In the genomic region with DNA sequence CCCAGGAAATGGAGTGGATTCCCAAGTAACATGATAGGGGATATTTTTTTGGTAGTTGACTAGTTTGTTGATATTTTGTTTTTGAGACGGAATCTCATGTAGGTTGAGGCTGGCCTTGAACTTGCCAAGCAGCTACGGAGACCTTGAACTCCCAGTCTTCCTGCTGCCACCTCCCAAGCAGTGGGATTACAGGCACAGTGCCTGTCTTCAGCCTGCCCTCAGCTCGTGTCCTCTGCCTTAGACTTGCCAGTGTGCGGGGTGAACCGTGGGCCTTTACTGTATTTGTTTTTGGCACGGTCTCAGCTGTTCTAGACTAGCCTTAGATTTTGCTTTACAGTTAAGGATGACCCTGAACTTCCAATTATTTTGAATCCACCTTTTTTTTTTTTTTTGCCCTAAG, we compare ENCODE assay signal across 32 mouse cellular contexts. TPM values are rescaled to one million over a fixed set of nuclear protein-coding genes. Genes with fewer than 3 reads are reported as not detected.
"Had no signal": no experiment of that assay in that cellular context is flagged by ENCODE, and none has a peak within 500 bp of the region (broad histone marks: within the 10 kb centered on the region; RNA-seq: fewer than 3 reads in every experiment).

No protein-coding gene starts in this region.

- H3K27me3 ChIP-seq: heart, embryonic 12.5 days; heart, embryonic 13.5 days; heart, embryonic 15.5 days; hindbrain, embryonic 12.5 days; hindbrain, embryonic 13.5 days; hindbrain, embryonic 15.5 days; intestine, embryonic 15.5 days; kidney, embryonic 15.5 days had no signal

- H3K4me3 ChIP-seq: heart, embryonic 12.5 days; heart, embryonic 13.5 days; heart, embryonic 15.5 days; hindbrain, embryonic 10.5 days; hindbrain, embryonic 12.5 days; hindbrain, embryonic 13.5 days; hindbrain, embryonic 15.5 days; intestine, embryonic 15.5 days; kidney, embryonic 15.5 days; layer of hippocampus, adult 2 months; left cerebral cortex, adult 2 months had no signal

- H3K9ac ChIP-seq: heart, embryonic 12.5 days; heart, embryonic 13.5 days; heart, embryonic 15.5 days; hindbrain, embryonic 12.5 days; hindbrain, embryonic 13.5 days; hindbrain, embryonic 14.5 days; hindbrain, embryonic 15.5 days; intestine, embryonic 15.5 days; kidney, embryonic 15.5 days had no signal

- DNase-seq: heart, postnatal 10 days; heart, postnatal 14 days; heart, postnatal 36 days; heart, postnatal 4 days; kidney, adult 11 months; kidney, adult 18-20 months; kidney, adult 2 months; kidney, adult 8-10 months; kidney, adult 9 months; kidney, postnatal 10 days; kidney, postnatal 14 days; kidney, postnatal 25 days; kidney, postnatal 36 days; kidney, postnatal 4 days; layer of hippocampus, adult 9-11 months; layer of hippocampus, postnatal 36 days had no signal

- H3K36me3 ChIP-seq: heart, embryonic 15.5 days; hindbrain, embryonic 10.5 days; hindbrain, embryonic 12.5 days; hindbrain, embryonic 13.5 days; hindbrain, embryonic 15.5 days had no signal

- H3K4me1 ChIP-seq: hindbrain, embryonic 10.5 days; hindbrain, embryonic 12.5 days; hindbrain, embryonic 13.5 days; hindbrain, embryonic 15.5 days; intestine, embryonic 15.5 days; kidney, embryonic 15.5 days had no signal

- H3K4me2 ChIP-seq: heart, embryonic 11.5 days; heart, embryonic 12.5 days; heart, embryonic 13.5 days; heart, embryonic 15.5 days; hindbrain, embryonic 12.5 days; hindbrain, embryonic 13.5 days; hindbrain, embryonic 14.5 days; hindbrain, embryonic 15.5 days; intestine, embryonic 15.5 days; kidney, embryonic 15.5 days had no signal

- H3K27ac ChIP-seq: heart, embryonic 13.5 days; heart, embryonic 15.5 days; hindbrain, embryonic 10.5 days; hindbrain, embryonic 12.5 days; hindbrain, embryonic 13.5 days; hindbrain, embryonic 14.5 days; hindbrain, embryonic 15.5 days; hindbrain, postnatal 0 days; intestine, embryonic 15.5 days; kidney, embryonic 15.5 days; kidney, postnatal 0 days; layer of hippocampus, adult 2 months; left cerebral cortex, adult 2 months had no signal

RNA-seq across cellular contexts. Expression of a gene that starts 37.5 kb away (rescaled TPM):
- polyA plus RNA-seq: inflammation-experienced regulatory T-cells, adult 6 months had no signal
